Mouse (Mus musculus) embryo, embryonic 9.5 days (tissue): ENCODE measurements at regions not wholly inside any gene's neighbourhood (a gene's known extent, or its start where the extent isn't known, plus 50 kb on each side); places are given as distances from the start of the nearest gene placed in this dataset.

Experiments
- DNase-seq: peaks from one replicate; pipeline ENCODE4 v3.0.0-alpha.2; 2017; ENCODE audit errors: extremely low spot score

DNA sequence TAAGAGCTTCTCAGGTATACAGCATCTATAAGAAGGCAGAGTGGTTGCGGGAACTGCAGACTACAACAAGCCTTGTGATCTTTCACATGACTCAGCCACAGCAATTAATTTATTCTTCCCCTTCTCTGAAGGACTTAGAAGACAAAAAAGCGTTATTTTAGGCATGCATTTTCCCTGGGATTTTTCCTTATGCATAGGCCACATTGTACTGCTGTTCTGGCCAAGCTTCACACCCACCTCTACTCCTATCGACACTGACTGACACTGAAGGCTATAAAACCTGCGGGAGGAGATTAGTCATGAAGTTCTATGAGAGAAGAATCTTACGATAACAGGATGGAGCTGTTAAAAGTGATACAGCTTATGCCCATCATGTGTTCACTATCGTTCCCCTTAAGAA, 441.9 kb downstream of the Tox3 start:
- no peak for DNase-seq

DNA sequence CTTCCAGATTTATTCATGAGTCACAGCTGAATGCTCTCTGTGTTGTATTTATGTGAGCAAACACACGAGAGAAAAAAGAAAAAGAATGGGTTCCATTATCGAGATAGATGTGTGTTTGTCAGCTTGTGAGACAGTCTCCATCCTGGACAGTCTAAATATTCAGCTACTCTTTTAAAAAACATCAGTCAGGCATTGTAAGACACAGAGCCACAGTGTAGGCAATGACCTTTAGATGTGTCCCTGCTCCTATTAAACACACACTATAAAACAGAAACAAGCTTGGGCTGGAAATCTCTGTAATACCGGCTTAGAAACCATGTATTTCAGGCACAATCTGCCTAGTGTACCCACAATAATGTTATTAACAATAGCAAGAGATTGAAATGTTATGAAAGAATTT, 442.6 kb downstream of the Tox3 start:
- no peak for DNase-seq

DNA sequence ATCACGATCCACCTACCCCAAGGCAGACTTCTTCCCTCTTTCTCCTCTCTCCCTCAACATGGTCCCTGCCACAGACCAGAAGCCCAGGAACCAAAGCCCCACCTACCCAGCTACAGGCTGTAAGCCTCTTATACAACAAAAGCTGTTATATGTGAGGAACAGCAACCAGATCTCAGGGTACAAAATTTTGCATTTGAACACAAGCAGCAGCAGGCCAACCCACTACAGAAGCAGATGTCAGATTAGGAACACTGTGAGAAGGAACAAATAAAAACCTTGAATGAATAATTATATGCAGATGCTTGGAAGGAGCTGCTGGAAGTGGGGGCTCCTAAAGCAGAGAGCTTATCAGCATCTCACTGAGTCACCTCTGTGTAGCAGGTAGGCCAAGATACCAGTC, 444.8 kb downstream of the Tox3 start:
- no peak for DNase-seq

DNA sequence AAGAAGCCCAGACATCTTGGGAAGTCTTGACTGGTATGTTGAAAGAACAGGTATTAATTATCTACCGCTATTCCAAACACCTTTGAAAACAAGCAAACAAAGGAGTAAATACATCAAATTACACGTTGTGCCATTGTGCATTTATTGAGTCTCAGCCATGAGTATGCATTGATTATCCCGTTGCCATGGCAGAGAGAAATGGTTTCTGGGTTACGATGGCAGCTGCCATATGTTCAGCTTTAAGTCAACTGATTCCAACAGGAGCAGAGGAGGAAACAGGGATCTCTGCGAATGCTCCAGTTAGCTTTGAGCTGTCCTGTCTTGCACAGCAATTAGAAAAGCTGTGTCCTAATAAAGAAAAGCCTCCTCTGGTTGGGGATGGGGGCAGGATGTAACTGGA, 475.4 kb downstream of the Tox3 start:
- no peak for DNase-seq

DNA sequence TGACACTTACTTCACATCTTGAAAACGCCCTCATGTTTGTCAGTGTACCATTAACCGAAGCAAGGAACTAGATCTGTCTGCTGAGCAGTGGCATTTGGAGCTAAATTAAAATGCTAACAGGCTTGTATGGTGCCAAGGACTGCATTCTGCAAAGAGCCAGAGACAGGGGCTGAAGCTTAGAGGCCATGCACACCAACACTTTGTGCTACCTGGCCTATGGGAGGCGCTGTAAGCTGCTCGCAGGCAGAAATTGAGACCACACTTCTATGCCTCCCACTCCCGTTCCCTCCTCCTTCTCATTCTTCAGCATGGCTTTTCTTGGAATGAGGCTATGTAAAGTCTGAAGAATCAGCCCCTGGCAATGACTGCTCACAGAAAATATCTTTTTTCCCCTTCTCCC, 476.2 kb downstream of the Tox3 start:
- no peak for DNase-seq

DNA sequence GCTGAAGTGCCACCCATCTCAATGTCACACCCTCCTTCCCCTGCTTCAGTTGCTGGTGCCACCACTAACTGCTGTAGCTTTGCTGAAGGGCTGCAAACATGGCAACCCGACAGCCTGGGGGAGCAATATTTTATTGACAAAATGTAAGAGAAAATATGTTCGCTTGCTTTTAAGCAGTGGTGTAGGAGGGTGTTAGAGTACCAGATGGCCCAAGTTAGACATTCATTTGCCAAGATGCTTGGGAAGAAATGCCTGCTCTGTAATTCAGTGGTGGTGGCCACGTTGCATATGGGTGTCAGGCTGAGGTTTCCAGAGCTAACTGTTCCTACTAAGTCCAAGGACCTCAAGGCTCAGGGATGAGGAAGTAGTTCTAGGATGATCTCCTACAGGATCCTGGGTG, 488.3 kb downstream of the Tox3 start:
- no peak for DNase-seq

DNA sequence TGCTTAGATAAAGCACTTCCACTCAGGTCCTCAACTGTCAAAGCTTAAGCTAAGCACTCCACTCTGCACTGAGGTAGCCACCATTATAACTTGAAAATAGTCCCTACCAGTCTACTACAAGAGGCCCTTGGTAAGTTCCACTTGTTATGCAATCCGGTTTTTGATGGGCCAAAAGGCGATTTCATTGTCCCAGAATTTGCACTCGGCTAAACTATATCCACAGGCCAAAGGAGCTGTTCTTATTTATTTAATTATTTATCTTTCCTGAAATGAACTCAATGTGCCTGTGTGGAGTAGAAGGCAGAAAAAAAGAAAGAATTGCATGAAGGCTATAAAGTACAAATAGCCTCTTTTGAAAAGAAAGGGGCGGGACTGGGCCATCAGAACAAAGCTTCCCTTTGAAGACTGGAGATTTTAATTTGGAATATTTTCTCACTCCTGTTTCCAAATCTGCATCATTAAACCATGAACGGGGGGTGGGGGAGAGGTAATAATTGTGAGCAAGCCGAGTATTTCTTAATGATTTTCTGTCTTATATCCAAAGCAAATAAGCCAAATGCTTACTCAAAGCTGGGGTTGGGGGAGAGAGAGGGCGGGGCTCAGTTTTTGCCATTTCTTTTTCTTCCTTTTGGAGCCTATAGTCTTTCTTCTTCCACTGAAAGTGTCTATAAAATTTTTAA, 489.3 kb downstream of the Tox3 start:
- DNase-seq: no peak

DNA sequence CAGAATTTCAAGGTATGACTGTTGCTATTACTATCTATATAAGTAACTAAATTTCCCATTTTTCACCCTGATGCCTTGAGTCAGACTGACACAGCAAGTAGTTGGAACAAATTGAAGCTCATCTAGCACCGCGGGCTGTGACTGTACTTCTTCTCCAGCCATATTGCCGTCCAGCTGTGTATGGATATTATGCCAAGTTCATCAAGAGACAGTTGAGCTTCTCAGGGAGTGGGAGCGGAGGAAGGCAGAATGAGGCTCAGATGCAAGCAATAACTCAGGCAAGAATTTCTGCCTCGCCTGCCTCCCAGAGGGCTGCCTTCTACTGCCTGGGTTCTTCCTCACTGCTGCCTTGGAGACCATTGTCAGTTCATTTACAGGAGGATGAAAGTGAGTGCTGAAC, 492.6 kb downstream of the Tox3 start:
- DNase-seq: no peak

DNA sequence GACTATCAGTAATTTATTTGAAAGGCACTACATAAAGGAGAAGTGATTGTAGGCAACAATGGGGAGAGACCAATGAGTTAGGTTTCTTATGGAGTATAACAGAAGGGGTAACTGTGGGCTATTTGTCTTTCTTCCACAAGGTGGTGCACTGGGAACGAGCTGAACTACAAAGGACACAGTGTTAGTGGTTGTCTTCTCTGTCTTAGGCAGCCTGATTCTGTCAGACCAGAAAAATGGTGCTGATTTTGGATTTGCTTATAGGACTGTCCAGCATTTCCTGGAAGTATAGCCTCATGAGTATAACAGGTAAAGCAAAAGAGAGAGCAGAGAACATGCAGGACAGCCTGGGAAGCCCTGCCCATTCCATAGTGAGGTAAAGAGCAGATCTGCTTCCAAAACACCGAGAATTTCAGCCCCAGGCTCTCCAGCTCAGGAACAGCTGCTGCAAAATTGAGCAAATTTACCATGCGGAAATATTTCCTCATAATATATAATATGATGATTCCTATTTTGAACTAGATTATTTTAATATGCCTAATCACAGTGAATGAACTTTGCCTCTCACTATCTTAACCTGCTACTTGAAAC, 497.8 kb downstream of the Tox3 start:
- DNase-seq: peak; percentile 56

DNA sequence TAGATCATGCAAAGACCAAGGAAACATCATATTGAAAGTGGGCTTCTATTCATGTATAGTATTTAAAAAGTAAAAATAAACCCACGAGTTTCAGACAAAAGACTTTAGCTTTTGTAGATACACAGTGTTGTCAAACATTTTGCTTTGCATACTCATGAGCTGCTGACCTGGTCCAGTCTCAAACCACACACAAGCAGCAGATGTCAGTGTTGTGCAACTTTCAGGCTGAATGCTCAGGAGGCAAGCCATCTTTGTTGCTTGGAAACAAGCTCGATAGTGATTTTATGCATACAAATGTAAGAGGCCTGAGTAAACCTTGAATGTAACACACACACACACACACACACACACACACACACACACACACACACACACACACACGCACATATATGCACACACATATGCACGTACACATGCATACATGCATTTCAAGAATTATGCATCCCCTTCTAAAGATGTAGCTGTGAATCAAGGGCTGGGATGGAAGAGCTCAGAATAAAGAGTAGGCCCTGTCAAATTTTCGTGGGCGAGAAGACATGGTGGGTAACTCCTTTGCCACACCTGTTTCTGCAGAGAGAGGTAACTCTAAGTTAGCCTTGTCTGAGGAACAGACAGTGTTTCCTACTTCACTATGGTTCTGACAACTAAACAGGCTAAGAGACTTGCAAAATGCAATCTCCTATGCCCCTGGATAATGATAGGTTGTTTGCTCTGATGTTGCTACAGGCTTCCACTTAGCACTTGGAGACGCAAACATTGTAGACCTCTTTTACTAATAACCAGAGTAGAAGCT, 498.5 kb downstream of the Tox3 start:
- peak; percentile 51 for DNase-seq

DNA sequence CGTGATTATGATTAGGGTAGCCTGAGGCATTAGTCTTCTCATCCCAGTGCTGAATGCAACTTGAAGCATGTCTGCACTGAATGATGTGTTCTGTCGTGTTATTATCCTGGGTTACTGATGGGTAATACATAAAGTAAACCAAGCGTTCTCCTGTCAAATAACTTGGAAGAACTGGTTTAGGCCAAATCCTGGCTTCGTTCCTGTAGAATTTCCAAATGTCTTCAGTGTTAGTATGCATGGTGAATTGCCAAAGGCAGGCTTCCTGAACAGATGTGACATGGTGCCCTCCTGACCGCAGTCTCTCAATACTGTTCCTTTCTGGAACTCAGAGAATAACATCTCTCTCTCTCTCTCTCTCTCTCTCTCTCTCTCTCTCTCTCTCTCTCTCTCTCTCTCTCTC, 509.6 kb downstream of the Tox3 start:
- no peak for DNase-seq

DNA sequence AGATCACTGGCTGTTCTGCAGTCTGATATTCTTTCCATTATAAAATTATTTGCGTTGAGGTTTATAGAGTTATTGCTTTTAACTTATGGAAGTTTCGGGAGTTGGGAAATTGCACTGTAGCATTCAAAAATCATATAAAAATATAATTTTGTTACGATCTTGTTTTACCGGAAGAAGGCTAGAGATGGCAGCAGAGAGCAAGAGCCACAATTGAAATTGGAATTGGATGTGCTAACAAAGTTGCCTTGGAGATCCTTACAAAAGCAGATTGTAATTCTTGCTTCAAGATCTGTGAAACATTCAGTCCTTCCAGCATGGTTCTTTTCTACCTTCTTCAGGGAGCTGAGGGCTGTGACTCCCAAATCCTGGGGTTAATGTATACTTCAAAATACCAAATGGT, 514.4 kb downstream of the Tox3 start:
- DNase-seq: no peak

DNA sequence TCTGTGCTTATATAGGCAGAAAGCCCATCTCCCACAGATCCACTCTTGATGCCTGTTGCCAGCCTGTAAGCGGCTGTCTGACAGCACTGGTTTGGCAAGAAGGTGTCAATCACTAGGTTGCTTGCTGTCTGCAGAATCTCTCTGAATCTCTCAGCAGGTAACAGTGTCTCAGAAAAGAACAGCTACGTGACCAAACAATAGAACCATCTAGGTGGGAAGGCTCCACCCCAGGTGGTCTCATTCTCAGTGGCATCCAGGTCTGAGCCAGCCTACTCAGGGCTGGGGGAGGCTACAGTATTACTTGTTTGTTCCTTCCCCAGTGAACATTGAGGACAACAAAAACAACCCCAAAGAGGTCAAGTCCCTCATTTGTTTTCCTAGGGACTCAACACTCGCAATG, 523.6 kb downstream of the Tox3 start:
- no peak for DNase-seq

DNA sequence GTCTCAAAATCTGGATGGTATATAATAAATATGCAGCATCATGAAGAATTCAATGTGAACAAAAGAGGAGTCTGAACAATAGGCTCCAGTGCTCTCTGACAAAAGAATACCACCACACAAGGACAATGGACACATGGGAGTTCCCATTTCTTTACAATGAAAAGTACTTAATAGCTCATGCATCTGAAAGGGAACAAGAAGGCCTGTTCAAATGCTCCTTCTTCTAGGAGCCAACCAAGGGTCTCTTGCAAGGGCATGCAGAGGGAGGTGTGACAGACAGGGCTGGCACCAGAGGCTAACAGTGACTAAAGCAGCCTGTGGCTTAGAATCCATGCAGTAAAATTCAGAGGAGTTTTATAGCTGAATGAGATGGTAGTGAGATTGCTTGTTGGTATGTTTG, 524.5 kb downstream of the Tox3 start:
- DNase-seq: no peak

DNA sequence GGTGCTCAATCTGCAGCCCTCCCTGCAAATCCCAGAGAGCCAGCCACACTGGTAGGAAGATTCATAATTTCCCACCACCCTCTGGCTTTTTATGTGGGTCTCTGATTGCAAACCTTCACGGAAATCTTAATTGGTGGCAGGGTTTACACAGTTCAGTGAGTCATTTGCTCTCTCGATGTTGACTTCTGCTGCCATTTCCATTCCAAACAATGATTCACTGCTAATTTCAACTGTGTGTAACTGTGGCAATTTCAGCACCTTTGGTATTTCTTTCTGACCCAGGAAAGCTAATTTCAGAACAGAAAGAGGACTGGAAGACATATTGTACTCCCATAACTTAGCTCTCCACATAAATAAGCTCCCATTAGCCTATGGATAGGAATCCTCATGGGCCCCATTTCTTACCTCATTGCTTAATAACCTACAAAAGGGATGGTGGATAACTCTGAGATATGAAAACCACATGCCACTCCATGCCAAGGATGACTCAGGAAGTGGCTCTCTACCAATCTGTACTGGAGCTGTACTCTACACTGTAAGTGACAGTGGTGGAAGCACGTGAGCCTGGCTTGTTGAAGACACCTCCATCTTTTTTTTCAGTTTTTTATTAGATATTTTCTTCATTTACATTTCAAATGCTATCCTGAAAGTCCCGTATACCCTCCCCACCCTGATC, 536.0 kb downstream of the Tox3 start:
- no peak for DNase-seq

DNA sequence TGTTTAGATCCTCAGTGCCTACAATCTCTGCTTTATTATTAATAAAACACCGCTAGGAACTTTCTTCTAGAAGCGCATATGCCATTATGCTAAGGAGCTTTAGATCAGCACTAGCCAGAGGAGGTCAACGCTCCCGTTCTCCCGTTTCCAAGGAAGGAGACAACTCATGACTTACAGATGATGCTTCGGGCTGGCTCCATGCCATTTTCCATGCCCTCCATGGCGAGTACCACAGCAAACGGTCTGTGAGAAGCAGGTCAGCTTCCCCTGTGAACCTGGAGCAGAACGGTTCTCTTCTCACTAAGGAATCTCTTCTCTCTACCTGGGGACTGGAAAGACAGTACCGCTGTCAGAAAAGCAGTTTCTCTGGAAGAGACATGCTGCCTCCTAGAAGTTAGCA, 559.8 kb downstream of the Tox3 start:
- DNase-seq: no peak

DNA sequence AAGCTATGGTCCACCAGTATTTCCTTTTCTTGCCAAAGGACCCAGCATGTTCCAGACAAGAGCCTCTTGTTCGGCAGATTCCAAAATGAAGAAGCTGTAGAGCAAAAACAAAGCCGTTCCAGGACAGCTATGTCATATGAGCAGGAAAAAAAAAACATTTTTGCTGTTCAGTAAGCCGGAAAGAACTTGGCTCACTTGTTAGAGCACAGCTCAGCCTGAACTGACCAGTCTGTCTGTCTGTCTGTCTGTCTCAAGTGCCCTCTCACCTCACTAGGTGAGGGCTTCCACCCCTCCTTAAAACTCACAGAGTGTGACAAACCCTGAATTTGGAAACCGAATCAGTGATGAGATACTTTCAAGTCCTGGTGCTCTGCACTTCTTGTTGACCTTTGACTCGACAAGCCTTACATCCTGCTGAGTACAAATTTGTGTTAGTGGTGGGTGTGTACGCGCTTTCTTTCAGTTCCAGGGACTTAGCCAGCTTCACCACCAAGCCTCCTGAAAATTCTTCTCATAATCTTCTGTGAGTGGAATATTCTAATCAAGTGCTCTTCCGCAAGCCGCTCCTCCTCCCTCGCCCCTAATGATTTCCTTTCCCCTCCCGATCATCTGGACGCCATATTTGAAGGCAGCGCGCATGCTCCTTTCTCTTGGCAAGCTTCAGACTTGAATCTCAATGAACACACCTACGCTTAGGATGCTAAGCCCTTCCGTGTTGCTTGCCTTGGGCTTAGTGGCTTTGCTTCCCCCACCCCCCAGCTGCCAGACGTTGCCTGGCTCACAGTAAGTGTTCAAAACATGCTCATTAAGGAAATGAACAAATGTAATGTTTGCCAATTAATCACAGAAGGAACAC, 560.9 kb downstream of the Tox3 start:
- DNase-seq: no peak

DNA sequence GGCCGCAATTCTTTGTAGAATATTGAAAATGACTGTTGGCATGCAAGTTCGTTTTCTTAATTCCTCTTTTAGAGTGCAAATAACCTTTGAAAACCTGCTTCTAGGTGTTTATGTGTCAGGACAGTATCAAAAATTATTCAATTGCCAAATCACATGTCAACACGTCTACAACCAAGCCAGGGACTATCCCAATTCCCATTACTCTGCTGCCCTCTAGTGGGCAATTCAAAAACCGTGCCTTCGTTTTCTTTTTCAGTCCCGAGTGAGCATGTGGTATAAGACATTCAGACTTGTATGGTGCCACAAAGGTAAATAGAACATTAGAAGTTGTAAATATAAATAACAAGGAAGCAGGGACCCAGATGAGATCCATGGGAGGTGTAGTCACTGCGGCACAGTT, 563.1 kb downstream of the Tox3 start:
- DNase-seq: peak; percentile 84

DNA sequence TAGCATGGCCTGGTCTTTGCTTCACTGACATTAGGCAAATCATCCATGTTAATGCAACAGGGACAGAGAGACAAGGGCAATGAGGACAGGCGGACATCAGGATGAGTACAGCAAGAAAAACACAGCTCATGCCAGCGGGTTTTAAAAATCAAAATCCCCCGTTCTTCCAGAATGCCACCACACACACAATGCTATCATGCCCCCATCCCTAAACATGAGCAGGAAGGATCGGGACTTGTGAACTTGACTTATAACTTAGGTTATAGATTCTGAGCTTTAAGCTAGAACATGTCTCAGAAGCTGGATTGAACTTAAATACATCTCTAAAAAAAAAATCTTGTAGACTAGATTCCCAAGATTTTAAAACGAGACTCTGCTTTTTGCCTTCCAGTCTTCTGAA, 564.8 kb downstream of the Tox3 start:
- no peak for DNase-seq

DNA sequence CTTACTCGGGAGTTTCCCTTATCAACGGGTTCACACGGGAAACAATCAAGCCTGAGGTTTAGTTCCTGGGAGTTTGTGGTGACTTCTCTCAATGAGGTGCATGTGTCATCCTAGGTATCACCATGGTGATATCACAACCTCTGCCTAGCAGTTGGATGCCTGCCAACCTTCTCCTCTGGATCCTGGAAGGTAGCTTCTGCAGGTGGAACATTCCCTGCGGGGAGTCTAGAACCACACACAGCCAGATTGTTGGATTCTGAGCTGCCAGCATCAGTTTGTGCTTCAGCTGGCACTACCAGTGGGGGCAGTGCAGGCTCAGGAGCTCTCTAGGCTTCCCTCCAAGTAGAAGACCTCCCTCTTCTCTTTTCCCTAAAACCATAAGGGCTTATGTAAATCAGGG, 581.8 kb downstream of the Tox3 start:
- no peak for DNase-seq

DNA sequence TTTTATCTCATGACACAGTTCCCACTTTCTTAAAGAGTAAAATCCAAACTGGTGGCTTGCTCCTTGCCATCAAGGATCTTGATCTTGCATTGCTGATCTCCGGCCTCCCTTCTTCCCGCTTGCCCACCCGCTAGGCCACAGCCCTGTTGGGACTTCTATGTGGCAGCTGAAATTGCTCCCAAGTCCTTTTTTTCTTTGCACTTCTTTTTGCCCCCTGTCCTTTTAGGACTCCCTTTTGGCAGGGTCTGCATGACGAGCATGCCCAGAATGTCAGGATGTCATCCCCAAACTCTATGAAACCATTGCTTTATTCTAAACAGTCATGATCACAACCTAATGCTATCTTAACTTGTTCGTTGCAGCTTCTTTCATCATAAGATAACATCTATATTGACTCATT, 588.6 kb downstream of the Tox3 start:
- DNase-seq: no peak

DNA sequence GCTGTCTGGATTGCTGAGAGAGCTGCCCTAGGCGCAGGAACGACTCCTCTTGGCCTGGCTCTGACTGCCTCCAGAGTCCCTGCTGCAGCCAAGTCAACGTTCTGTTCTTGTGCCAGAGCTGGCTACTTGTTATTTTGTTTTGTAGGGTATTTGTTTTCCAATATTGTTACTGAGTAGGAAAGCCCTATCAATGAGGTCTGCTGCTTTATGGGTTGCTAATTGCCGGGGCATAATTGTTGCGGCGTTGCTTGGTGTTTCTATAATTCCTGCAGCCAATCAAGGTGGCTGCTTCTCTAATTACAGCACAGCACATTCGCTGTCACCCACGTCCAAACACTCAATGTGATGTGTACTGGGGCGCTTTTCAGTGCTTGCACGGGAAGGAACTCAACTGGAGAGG, 589.4 kb downstream of the Tox3 start:
- DNase-seq: no peak
